Mouse (Mus musculus): ENCODE data around the gene Fam162a. TPM values are rescaled to one million over a fixed set of nuclear protein-coding genes. Genes with fewer than 3 reads are reported as not detected.

Fam162a gene
- total and polyA plus RNA-seq, 3 experiments: 120 to 129 TPM; not detected in 1

DNA sequence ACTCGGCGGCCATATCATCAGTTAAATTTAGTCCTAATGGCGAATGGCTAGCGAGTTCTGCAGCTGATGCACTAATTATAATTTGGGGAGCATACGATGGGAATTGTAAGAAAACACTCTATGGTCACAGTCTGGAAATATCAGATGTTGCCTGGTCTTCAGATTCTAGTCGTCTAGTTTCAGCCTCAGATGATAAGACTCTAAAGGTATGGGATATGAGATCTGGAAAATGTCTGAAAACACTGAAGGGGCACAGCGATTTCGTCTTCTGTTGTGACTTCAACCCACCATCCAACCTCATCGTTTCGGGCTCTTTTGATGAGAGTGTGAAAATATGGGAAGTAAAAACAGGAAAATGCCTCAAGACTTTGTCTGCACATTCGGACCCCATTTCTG is 29.8 kb downstream of the Fam162a start:
- Histone ChIP-seq H3K36me3 (ENCODE audit: control insufficient read depth in 1 of 2, insufficient read depth in 2 of 2, low read length in 2 of 2) (peaks cover 0 to 6% of the 10 kb centered on the region in 2 experiments; a peak in 3 of 4 replicates), H3K9ac (ENCODE audit: control insufficient read depth, low read depth, low read length, poor library complexity, severe bottlenecking) (peak overlapping the region; percentile 89), H3K79me2 (ENCODE audit: control insufficient read depth, insufficient read depth, low read length, poor library complexity) (peaks cover 10% of the 10 kb centered on the region), H3K27ac (ENCODE audit: control insufficient read depth, low read depth, low read length) (peak overlapping the region; percentile 95), H3K4me3 (ENCODE audit: control insufficient read depth in 1 of 2, insufficient read depth in 1 of 2, low read depth in 2 of 2, low read length in 2 of 2) (peak overlapping the region; percentile 62 to 83), H3K27me3 (ENCODE audit: control insufficient read depth in 1 of 2, insufficient read depth in 2 of 2, low read length in 2 of 2) (no peaks in the 10 kb centered on the region), H3K9me3 (replicated peaks; ENCODE audit: insufficient read depth, low read length) (no peaks in the 10 kb centered on the region), H3K4me1 (ENCODE audit: control insufficient read depth in 1 of 2, insufficient read depth in 2 of 2, low read length in 2 of 2) (0 out of 4 replicates have a peak, but pooled peaks cover 2% of the 10 kb centered on the region in 2 experiments)
- DNase-seq (ENCODE audit: low read depth, low spot score): peak; percentile 57
- TF ChIP-seq RAD21 (IDR thresholded peaks at IDR 0.05; ENCODE audit: low read depth, low read length): no peak
- no peak for TF ChIP-seq GABPA (IDR thresholded peaks at IDR 0.05; ENCODE audit: low read depth, low read length)
- 0 out of 2 replicates have a peak, but pooled peaks have one; percentile 7 for TF ChIP-seq TBP (IDR thresholded peaks at IDR 0.05; ENCODE audit: low read depth, low read length)
- TF ChIP-seq POLR2A (IDR thresholded peaks at IDR 0.05; ENCODE audit: control insufficient read depth in 1 of 2, insufficient read depth in 1 of 2, low read depth in 1 of 2, low read length in 2 of 2, poor library complexity in 1 of 2): no peak

DNA sequence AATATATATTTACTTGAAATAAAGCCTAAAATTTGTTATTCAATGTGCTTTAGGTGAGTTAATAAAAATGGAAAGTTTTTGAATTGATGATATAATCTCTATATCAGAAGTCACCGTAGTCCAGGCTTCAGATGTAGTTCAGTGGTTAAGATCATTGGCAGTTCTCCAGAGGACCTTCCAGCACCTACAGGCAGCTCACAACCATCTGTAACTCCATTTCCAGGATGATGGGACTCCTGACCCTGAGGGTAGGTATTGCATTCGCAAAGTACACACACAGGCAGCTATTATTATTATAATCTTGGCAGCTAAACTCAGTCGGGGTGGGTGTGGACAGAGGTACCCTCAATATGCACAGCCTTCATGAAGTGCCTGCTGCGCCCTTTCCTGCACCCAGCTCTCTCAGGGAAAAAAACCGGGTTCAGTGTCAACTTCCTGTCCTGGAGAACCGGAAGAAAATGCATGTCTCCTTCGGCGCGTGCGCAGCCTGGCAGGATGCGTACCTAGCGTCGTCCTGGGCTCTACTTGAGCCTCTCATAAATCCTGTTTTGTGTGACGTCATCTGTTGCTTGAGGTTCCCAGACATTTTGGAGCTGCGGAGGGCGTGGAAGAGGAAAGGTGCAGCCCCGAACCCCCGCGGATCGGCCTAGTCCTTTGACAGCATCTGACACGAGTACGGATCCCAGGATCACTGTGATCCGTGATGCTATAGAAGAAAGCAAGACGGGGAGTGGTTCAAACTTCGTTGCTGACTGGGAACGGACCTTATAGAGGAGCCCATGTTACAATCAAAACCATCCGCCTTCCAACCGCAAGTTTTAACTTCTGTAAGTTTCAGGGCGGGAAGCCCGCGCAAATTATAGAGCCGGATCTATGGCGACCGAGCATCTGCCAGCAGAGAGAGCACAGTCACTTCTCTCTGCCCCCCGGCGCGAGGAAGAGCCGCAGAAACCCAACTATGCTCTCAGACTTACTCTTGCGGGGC is 30.5 kb downstream of the Fam162a start, which contains the start of gene Wdr5b:
Wdr5b (plus strand) TSS at position 551 of the 985 bp plus-strand sequence.
- Histone ChIP-seq H3K36me3 (ENCODE audit: control insufficient read depth in 1 of 2, insufficient read depth in 2 of 2, low read length in 2 of 2) (peaks cover 3 to 6% of the 10 kb centered on the region in 2 experiments; a peak in 3 of 4 replicates), H3K27ac (ENCODE audit: control insufficient read depth, low read depth, low read length) (peak within 1 kb of the TSS; percentile 95), H3K79me2 (ENCODE audit: control insufficient read depth, insufficient read depth, low read length, poor library complexity) (peaks cover 10% of the 10 kb centered on the region), H3K4me1 (ENCODE audit: control insufficient read depth in 1 of 2, insufficient read depth in 2 of 2, low read length in 2 of 2) (0 out of 4 replicates have a peak, but pooled peaks cover 2% of the 10 kb centered on the region in 2 experiments), H3K4me3 (ENCODE audit: control insufficient read depth in 1 of 2, insufficient read depth in 1 of 2, low read depth in 2 of 2, low read length in 2 of 2) (peak within 1 kb of the TSS; percentile 62 to 83), H3K9ac (ENCODE audit: control insufficient read depth, low read depth, low read length, poor library complexity, severe bottlenecking) (peak within 1 kb of the TSS; percentile 89), H3K27me3 (ENCODE audit: control insufficient read depth in 1 of 2, insufficient read depth in 2 of 2, low read length in 2 of 2) (no peaks in the 10 kb centered on the region), H3K9me3 (replicated peaks; ENCODE audit: insufficient read depth, low read length) (no peaks in the 10 kb centered on the region)
- peak; percentile 99 for DNase-seq (ENCODE audit: low read depth, low spot score)
- TF ChIP-seq NELFE (IDR thresholded peaks at IDR 0.05; ENCODE audit: low read depth, low read length): peak; percentile 89
- TF ChIP-seq GATA1 (IDR thresholded peaks at IDR 0.05; ENCODE audit: low read depth, low read length): peak; percentile 28; the same call in 1 of the 2 replicates
- no peak for TF ChIP-seq TAL1 (IDR thresholded peaks at IDR 0.05; ENCODE audit: low read length)
- TF ChIP-seq UBTF (IDR thresholded peaks at IDR 0.05; ENCODE audit: borderline replicate concordance, insufficient read depth, low read depth, low read length): no peak
- TF ChIP-seq TBP (IDR thresholded peaks at IDR 0.05; ENCODE audit: low read depth, low read length): peak; percentile 76
- TF ChIP-seq ZMIZ1 (IDR thresholded peaks at IDR 0.05; ENCODE audit: low read depth, low read length): peak; percentile 73; the same call in 1 of the 2 replicates
- no peak; the same call in 1 of the 2 replicates for TF ChIP-seq KAT2A (conservative IDR thresholded peaks at IDR 0.05; ENCODE audit: low read depth, low read length)
- peak; percentile 87; the same call in 1 of the 2 replicates for TF ChIP-seq E2F4 (IDR thresholded peaks at IDR 0.05; ENCODE audit: borderline replicate concordance, low read depth, low read length)
- TF ChIP-seq MXI1 (IDR thresholded peaks at IDR 0.05; ENCODE audit: low read depth, low read length): peak; percentile 74
- TF ChIP-seq USF2 (IDR thresholded peaks at IDR 0.05; ENCODE audit: borderline replicate concordance in 1 of 2, insufficient read depth in 1 of 2, low read depth in 1 of 2, low read length in 2 of 2): no peak
- TF ChIP-seq ZNF384 (IDR thresholded peaks at IDR 0.05; ENCODE audit: low read depth, low read length): peak; percentile 94
- no peak for TF ChIP-seq MEF2A (IDR thresholded peaks at IDR 0.05; ENCODE audit: extremely low read depth, insufficient replicate concordance, low read depth, low read length, poor library complexity, severe bottlenecking)
- TF ChIP-seq POLR2AphosphoS5 (IDR thresholded peaks at IDR 0.05; ENCODE audit: borderline replicate concordance, low read depth, low read length): no peak
- no peak for TF ChIP-seq BHLHE40 (IDR thresholded peaks at IDR 0.05; ENCODE audit: borderline replicate concordance, low read depth, low read length)
- TF ChIP-seq MAX (IDR thresholded peaks at IDR 0.05; ENCODE audit: low read length): peak; percentile 27
- peak; percentile 55; the same call in 1 of the 2 replicates for TF ChIP-seq JUND (IDR thresholded peaks at IDR 0.05; ENCODE audit: low read depth, low read length)
- TF ChIP-seq CTCF (IDR thresholded peaks at IDR 0.05 in 2 of 3, conservative IDR thresholded peaks at IDR 0.05 in 1 of 3; ENCODE audit: control insufficient read depth in 1 of 3, insufficient read depth in 1 of 3, low read depth in 2 of 3, low read length in 3 of 3, poor library complexity in 1 of 3, severe bottlenecking in 1 of 3): no peak
- no peak for TF ChIP-seq RAD21 (IDR thresholded peaks at IDR 0.05; ENCODE audit: low read depth, low read length)
- no peak for TF ChIP-seq CHD1 (IDR thresholded peaks at IDR 0.05; ENCODE audit: low read depth, low read length)
- no peak for TF ChIP-seq GABPA (IDR thresholded peaks at IDR 0.05; ENCODE audit: low read depth, low read length)
- TF ChIP-seq ETS1 (IDR thresholded peaks at IDR 0.05; ENCODE audit: low read depth, low read length): peak; percentile 53; the same call in 1 of the 2 replicates
- TF ChIP-seq MAZ (IDR thresholded peaks at IDR 0.05; ENCODE audit: low read depth, low read length): no peak
- 0 out of 4 replicates have a peak, but pooled peaks of 1 of the 2 experiments have one; percentile 16 for TF ChIP-seq EP300 (IDR thresholded peaks at IDR 0.05; ENCODE audit: low read depth in 1 of 2, low read length in 2 of 2)
- TF ChIP-seq TCF12 (IDR thresholded peaks at IDR 0.05; ENCODE audit: low read depth, low read length): peak; percentile 42
- TF ChIP-seq ZC3H11A (IDR thresholded peaks at IDR 0.05; ENCODE audit: low read depth, low read length): no peak
- peak; percentile 87 for TF ChIP-seq SIN3A (IDR thresholded peaks at IDR 0.05; ENCODE audit: low read length)
